Mouse (Mus musculus) midbrain, embryonic 16.5 days (tissue): ENCODE data around the gene Daam2. TPM values are rescaled to one million over a fixed set of nuclear protein-coding genes. Genes with fewer than 3 reads are reported as not detected.

ENCODE experiments used
- ATAC-seq: fragments of 200-750 bp; cut with Nextera tagmentation; 2 replicates; pipeline ENCODE4 v1.8.0; 2017; ENCODE audit warnings: moderate TSS enrichment
- H3K27ac ChIP-seq: fragments of 300-500 bp; sonication (generic); 2 replicates; pipeline ENCODE4 v1.5.1; 2014; ENCODE audit warnings: mild to moderate bottlenecking, low read length, mixed read lengths
- H3K27me3 ChIP-seq: fragments of 300-500 bp; sonication (generic); 2 replicates; pipeline ENCODE4 v1.6.1; 2014; ENCODE audit warnings: low read depth, low read length, mixed read lengths; ENCODE audit not compliant: control insufficient read depth, insufficient read depth
- H3K36me3 ChIP-seq: fragments of 300-500 bp; sonication (generic); 2 replicates; pipeline ENCODE4 v1.6.1; 2014; ENCODE audit warnings: mild to moderate bottlenecking, low read length, moderate library complexity, mixed read lengths; ENCODE audit not compliant: control insufficient read depth, insufficient read depth
- H3K4me1 ChIP-seq: fragments of 300-500 bp; sonication (generic); 2 replicates; pipeline ENCODE4 v1.6.1; 2014; ENCODE audit warnings: mild to moderate bottlenecking, low read length, mixed read lengths; ENCODE audit not compliant: control insufficient read depth, insufficient read depth
- H3K4me2 ChIP-seq: fragments of 300-500 bp; sonication (generic); 2 replicates; pipeline ENCODE4 v1.6.1; 2014; ENCODE audit warnings: mild to moderate bottlenecking, low read length, mixed read lengths
- H3K4me3 ChIP-seq: fragments of 300-500 bp; sonication (generic); 2 replicates; pipeline ENCODE4 v1.5.1; 2014; ENCODE audit warnings: low read depth, mild to moderate bottlenecking, low read length, moderate library complexity, mixed read lengths
- H3K9ac ChIP-seq: fragments of 300-500 bp; sonication (generic); 2 replicates; pipeline ENCODE4 v1.6.1; 2014; ENCODE audit warnings: low read depth, low read length, mixed read lengths
- H3K9me3 ChIP-seq: fragments of 300-500 bp; sonication (generic); replicated peaks from 2 replicates; pipeline ENCODE4 v1.6.1; 2014; ENCODE audit warnings: mild to moderate bottlenecking, low read length, mixed read lengths; ENCODE audit not compliant: control insufficient read depth, poor library complexity, severe bottlenecking
- WGBS: fragments of 180-500 bp; shearing (Covaris S2); extraction: QIAGEN DNeasy Blood & Tissue Kit; methylation state at CpG from one replicate; pipeline ENCODE4 v1.1.7; 2014; 5-methylcytosine and 5-hydroxymethylcytosine counted together
- polyA plus RNA-seq: library from polyadenylated mRNA; unstranded; fragments of >200 nt; fragmentation: Nextera tagmentation; extraction: Ambion mirVana; gene quantifications from 2 replicates; pipeline ENCODE4 v1.2.1, GENCODE M21; 2015

Daam2 gene
- polyA plus RNA-seq, 1 experiment from 2014 or later = 1.8 TPM

DNA sequence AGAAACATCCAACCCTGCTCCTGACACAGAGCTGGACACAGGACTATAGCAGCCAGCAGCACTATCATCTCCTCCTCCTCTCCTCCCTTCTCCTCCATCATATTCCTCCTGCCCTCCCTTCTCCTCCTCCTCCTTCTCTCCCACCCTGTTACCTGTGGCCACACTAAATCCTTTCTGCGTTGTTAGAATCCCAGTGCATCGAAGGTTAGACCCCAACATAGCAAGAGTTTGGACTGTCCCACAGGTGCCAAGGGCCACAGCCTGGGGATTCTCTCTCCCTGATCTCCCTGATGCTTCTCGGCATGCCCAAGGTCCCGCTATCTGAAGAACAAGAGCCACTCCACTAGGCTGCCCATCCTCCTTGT is 745 bp downstream of the Daam2 start:
- H3K27ac ChIP-seq = no peak overlapping the region; the same call in 1 of the 2 replicates
- WGBS = 31% methylated on average over 4 of the region's 4 CpGs

DNA sequence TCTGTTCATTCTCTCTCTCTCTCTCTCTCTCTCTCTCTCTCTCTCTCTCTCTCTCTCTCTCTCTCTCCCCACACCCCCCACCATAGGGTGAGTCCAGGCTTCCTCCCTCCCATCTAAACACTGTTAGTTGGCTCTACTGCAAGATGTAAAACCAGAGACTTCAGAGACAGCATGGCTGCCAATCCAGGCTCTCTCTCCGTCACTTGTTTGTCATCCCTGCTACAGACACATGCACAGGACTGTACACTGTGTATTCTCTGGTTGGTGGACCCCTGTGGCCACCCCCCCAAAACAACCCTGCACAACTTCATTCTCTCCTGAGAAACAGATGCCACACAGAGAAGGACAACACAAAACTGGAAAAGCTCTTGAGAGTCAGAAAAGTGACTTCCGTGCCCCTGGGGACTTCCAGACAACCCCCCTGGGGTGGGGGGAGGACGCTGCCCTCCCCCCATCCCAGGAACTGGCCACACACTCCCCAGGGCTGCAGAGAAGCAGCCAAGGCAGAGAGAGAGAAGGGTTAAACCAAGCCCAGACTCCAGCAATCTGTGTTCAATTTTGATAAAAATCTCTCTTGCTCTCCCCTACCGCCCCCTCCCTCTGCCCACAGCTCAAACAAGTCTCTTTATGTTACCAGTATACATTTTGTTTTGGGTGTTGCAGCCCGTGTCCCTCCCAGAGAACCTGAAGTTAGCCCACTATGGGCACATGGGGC is 1.3 kb downstream of the Daam2 start:
- H3K9ac ChIP-seq = no peak overlapping the region

More for the DNA sequence above, 745 bp downstream of the Daam2 start:
- H3K4me3 ChIP-seq = peak overlapping the region; percentile 46
- H3K4me1 ChIP-seq = peaks cover 15% of the 10 kb centered on the region
- H3K4me2 ChIP-seq = peak overlapping the region; percentile 89
- H3K27me3 ChIP-seq = peaks cover 10% of the 10 kb centered on the region
- no peak for ATAC-seq
- peak overlapping the region; percentile 56; the same call in 1 of the 2 replicates for H3K9ac ChIP-seq
- no peaks in the 10 kb centered on the region for H3K9me3 ChIP-seq
- H3K36me3 ChIP-seq = no peaks in the 10 kb centered on the region

DNA sequence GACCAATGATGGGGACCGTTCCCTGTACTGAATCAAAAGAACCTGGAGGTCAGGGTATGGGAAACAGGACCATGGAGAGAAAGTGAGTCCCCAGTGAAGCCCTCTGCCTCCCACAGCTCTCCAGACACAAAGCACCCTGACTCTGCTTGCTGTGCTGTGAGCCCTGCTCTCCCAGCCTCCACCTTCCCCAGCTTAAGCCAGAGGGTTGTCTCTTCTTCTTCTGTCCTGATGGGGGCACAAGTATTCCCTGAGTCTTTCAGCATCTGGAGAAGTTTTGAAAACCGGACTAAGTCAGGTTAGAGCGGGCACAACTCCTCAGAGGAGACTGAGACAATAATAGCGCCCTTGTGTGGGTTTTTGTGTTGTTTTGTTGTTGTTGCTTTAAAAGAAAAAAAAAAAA is 2.2 kb downstream of the Daam2 start:
- no peak overlapping the region for H3K9ac ChIP-seq
- H3K36me3 ChIP-seq = no peaks in the 10 kb centered on the region
- no peak overlapping the region for H3K4me2 ChIP-seq
- peaks cover 15% of the 10 kb centered on the region for H3K4me1 ChIP-seq
- no peaks in the 10 kb centered on the region for H3K9me3 ChIP-seq
- H3K4me3 ChIP-seq = no peak overlapping the region
- H3K27me3 ChIP-seq = peaks cover 10% of the 10 kb centered on the region
- ATAC-seq = no peak
- no peak overlapping the region for H3K27ac ChIP-seq
- WGBS = 63% methylated on average over 4 of the region's 4 CpGs

More for the DNA sequence above, 1.3 kb downstream of the Daam2 start:
- Histone ChIP-seq H3K27ac (no peak overlapping the region), H3K9me3 (no peaks in the 10 kb centered on the region), H3K4me1 (peaks cover 15% of the 10 kb centered on the region), H3K4me2 (peak overlapping the region; percentile 89), H3K36me3 (no peaks in the 10 kb centered on the region), H3K27me3 (peaks cover 10% of the 10 kb centered on the region), H3K4me3 (peak overlapping the region; percentile 46; the same call in 1 of the 2 replicates)
- 41% methylated on average over 5 of the region's 5 CpGs for WGBS
- no peak for ATAC-seq

- peaks cover 10% of the 10 kb centered on the region for H3K27me3 ChIP-seq
- H3K4me3 ChIP-seq = no peak overlapping the region
- WGBS = 60% methylated on average over 5 of the region's 5 CpGs
- no peak overlapping the region for H3K4me2 ChIP-seq
- no peaks in the 10 kb centered on the region for H3K9me3 ChIP-seq
- peaks cover 15% of the 10 kb centered on the region for H3K4me1 ChIP-seq
- H3K27ac ChIP-seq = no peak overlapping the region
- no peak for ATAC-seq
- no peak overlapping the region for H3K9ac ChIP-seq
- H3K36me3 ChIP-seq = no peaks in the 10 kb centered on the region
Observed at GRCm38 (mm10) chr17:49559786-49560289, 4.3 kb downstream of the Daam2 start.

GRCm38 (mm10) chr17:49556169-49556568 is 8.0 kb downstream of the Daam2 start:
- Histone ChIP-seq H3K9ac (no peak overlapping the region), H3K27ac (no peak overlapping the region), H3K4me1 (no peaks in the 10 kb centered on the region), H3K4me2 (no peak overlapping the region), H3K9me3 (no peaks in the 10 kb centered on the region), H3K36me3 (no peaks in the 10 kb centered on the region), H3K4me3 (no peak overlapping the region), H3K27me3 (no peaks in the 10 kb centered on the region)
- ATAC-seq = no peak
- 93% methylated on average over 3 of the region's 3 CpGs for WGBS

DNA sequence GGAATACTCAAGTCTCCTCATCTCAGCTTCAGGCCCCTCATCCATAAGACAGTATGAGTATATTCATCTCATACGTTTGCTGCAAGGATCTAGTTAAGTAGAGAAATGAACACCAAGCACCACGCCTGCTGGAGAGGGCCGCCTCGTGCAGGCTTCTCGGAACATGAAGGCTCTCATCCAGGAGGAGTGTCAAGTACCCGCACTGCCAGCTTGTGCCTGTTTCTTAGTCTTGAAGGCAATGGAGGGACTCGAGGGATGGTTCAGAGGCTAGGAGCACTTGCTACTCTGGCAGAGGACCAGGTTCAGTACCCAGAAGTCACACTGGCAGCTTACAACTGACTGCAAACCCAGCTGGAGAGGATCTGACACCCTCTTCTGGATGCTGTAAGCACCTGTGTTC is 12.2 kb downstream of the Daam2 start:
- Histone ChIP-seq H3K9ac (no peak overlapping the region), H3K4me2 (no peak overlapping the region), H3K27ac (no peak overlapping the region), H3K4me1 (no peaks in the 10 kb centered on the region), H3K27me3 (no peaks in the 10 kb centered on the region), H3K36me3 (no peaks in the 10 kb centered on the region), H3K4me3 (no peak overlapping the region), H3K9me3 (no peaks in the 10 kb centered on the region)
- WGBS = 79% methylated on average over 7 of the region's 7 CpGs
- ATAC-seq = no peak

- 75% methylated on average over 2 of the region's 2 CpGs for WGBS
- H3K4me3 ChIP-seq = no peak overlapping the region
- H3K36me3 ChIP-seq = no peaks in the 10 kb centered on the region
- H3K27me3 ChIP-seq = no peaks in the 10 kb centered on the region
- H3K4me2 ChIP-seq = no peak overlapping the region
- no peak for ATAC-seq
- H3K9me3 ChIP-seq = no peaks in the 10 kb centered on the region
- no peak overlapping the region for H3K27ac ChIP-seq
- no peak overlapping the region for H3K9ac ChIP-seq
- H3K4me1 ChIP-seq = no peaks in the 10 kb centered on the region
Observed at GRCm38 (mm10) chr17:49551465-49551864, 12.7 kb downstream of the Daam2 start.

- H3K9me3 ChIP-seq = no peaks in the 10 kb centered on the region
- ATAC-seq = no peak
- no peak overlapping the region for H3K9ac ChIP-seq
- no peak overlapping the region for H3K4me3 ChIP-seq
- no peaks in the 10 kb centered on the region for H3K36me3 ChIP-seq
- H3K4me1 ChIP-seq = no peaks in the 10 kb centered on the region
- no peak overlapping the region for H3K4me2 ChIP-seq
- no peaks in the 10 kb centered on the region for H3K27me3 ChIP-seq
- no peak overlapping the region for H3K27ac ChIP-seq
- WGBS = 81% methylated on average over 4 of the region's 4 CpGs
Observed at GRCm38 (mm10) chr17:49545997-49546396, 18.1 kb downstream of the Daam2 start.

- Histone ChIP-seq H3K27me3 (no peaks in the 10 kb centered on the region), H3K4me1 (no peaks in the 10 kb centered on the region), H3K36me3 (no peaks in the 10 kb centered on the region), H3K27ac (no peak overlapping the region), H3K4me2 (no peak overlapping the region), H3K9ac (no peak overlapping the region), H3K9me3 (no peaks in the 10 kb centered on the region), H3K4me3 (no peak overlapping the region)
- WGBS = 74% methylated on average over 4 of the region's 4 CpGs
- no peak for ATAC-seq
Observed at GRCm38 (mm10) chr17:49545424-49545823, 18.7 kb downstream of the Daam2 start.
